Mouse (Mus musculus): Measurements from ENCODE around the gene Epb41l3.

Epb41l3 gene

GRCm38 (mm10) chr17:69237172-69237571 lies 161.7 kb downstream of the Epb41l3 start:
- no peak for DNase-seq (ENCODE audit: low spot score in 2 of 2)

- no peak for DNase-seq (ENCODE audit: low spot score in 2 of 2)
Observed at GRCm38 (mm10) chr17:69238810-69239373, 163.4 kb downstream of the Epb41l3 start.

- no peak for DNase-seq (ENCODE audit: low spot score in 2 of 2)
Observed at GRCm38 (mm10) chr17:69239423-69239822, 163.9 kb downstream of the Epb41l3 start.

- no peak for DNase-seq (ENCODE audit: low spot score in 2 of 2)
Observed at GRCm38 (mm10) chr17:69255834-69256233, 180.4 kb downstream of the Epb41l3 start.

GRCm38 (mm10) chr17:69256441-69256840 lies 181.0 kb downstream of the Epb41l3 start:
- no peak for DNase-seq (ENCODE audit: low spot score in 2 of 2)

GRCm38 (mm10) chr17:69263810-69264565 lies 188.5 kb downstream of the Epb41l3 start:
- no peak for DNase-seq (ENCODE audit: low spot score in 2 of 2)

GRCm38 (mm10) chr17:69265171-69265570 lies 189.7 kb downstream of the Epb41l3 start:
- DNase-seq (ENCODE audit: low spot score in 2 of 2), result no peak

GRCm38 (mm10) chr17:69265759-69266463 lies 190.4 kb downstream of the Epb41l3 start:
- no peak for DNase-seq (ENCODE audit: low spot score in 2 of 2)

- DNase-seq (ENCODE audit: low spot score in 2 of 2), result no peak
Observed at GRCm38 (mm10) chr17:69266936-69267335, 191.5 kb downstream of the Epb41l3 start.

- DNase-seq (ENCODE audit: low spot score in 2 of 2), result no peak
Observed at GRCm38 (mm10) chr17:69267526-69267925, 192.0 kb downstream of the Epb41l3 start.

- DNase-seq (ENCODE audit: low spot score in 2 of 2), result no peak
Observed at GRCm38 (mm10) chr17:69277362-69277761, 201.9 kb downstream of the Epb41l3 start.

GRCm38 (mm10) chr17:69284511-69284910 lies 209.0 kb downstream of the Epb41l3 start:
- no peak for DNase-seq (ENCODE audit: low spot score in 2 of 2)

GRCm38 (mm10) chr17:69288130-69288529 lies 212.6 kb downstream of the Epb41l3 start:
- no peak for DNase-seq (ENCODE audit: low spot score in 2 of 2)

- DNase-seq (ENCODE audit: low spot score in 2 of 2), result no peak
Observed at GRCm38 (mm10) chr17:69290272-69290671, 214.8 kb downstream of the Epb41l3 start.

- no peak for DNase-seq (ENCODE audit: low spot score in 2 of 2)
Observed at GRCm38 (mm10) chr17:69301552-69301951, 226.1 kb downstream of the Epb41l3 start.

GRCm38 (mm10) chr17:69303579-69304274 lies 228.2 kb downstream of the Epb41l3 start:
- DNase-seq (ENCODE audit: low spot score in 2 of 2), result no peak

GRCm38 (mm10) chr17:69307636-69308035 lies 232.2 kb downstream of the Epb41l3 start:
- no peak for DNase-seq (ENCODE audit: low spot score in 2 of 2)

- DNase-seq (ENCODE audit: low spot score in 2 of 2), result no peak
Observed at GRCm38 (mm10) chr17:69309872-69310271, 234.4 kb downstream of the Epb41l3 start.

GRCm38 (mm10) chr17:69320496-69320895 lies 245.0 kb downstream of the Epb41l3 start:
- no peak for DNase-seq (ENCODE audit: low spot score in 2 of 2)

GRCm38 (mm10) chr17:69322721-69323120 lies 247.2 kb downstream of the Epb41l3 start:
- no peak for DNase-seq (ENCODE audit: low spot score in 2 of 2)

Data from frontal cortex, postnatal 36 days (tissue).